Mouse (Mus musculus) layer of hippocampus, adult 2 months (tissue): ENCODE data around the gene Phlpp1. TPM values are rescaled to one million over a fixed set of nuclear protein-coding genes. Genes with fewer than 3 reads are reported as not detected.
A peak's percentile ranks its signal among the peaks of the same experiment; 100 is the strongest.

Experiments
- DNase-seq, 2 experiments: peaks; one replicate each; pipeline ENCODE4 v3.0.0; 2022; ENCODE audit warnings: low spot score in 2 of 2
- H3K27ac ChIP-seq: fragments of 200-600 bp; 2 replicates; pipeline ENCODE4 v1.8.1; 2022
- H3K4me3 ChIP-seq: fragments of 200-600 bp; 2 replicates; pipeline ENCODE4 v1.8.1; 2022; ENCODE audit warnings: mild to moderate bottlenecking
- CTCF ChIP-seq: fragments of 200-600 bp; conservative IDR thresholded peaks from 2 replicates; pipeline ENCODE4 v1.8.1; 2022; ENCODE audit warnings: antibody characterized with exemption, mild to moderate bottlenecking, moderate library complexity
- total RNA-seq, 2 experiments: library from RNA; stranded (reverse); gene quantifications; 2 replicates each; pipeline ENCODE4 v1.2.3; 2021

The Phlpp1 gene
- total RNA-seq, 2 experiments from 2014 or later: 82.6 to 87.3 TPM

GRCm38 (mm10) chr1:106407963-106408440, 236.4 kb downstream of the Phlpp1 start:
- H3K4me3 ChIP-seq: no peak overlapping the region
- DNase-seq: no peak
- no peak overlapping the region for H3K27ac ChIP-seq
- TF ChIP-seq CTCF: no peak

- no peak overlapping the region for H3K4me3 ChIP-seq
- no peak overlapping the region for H3K27ac ChIP-seq
- no peak for TF ChIP-seq CTCF
- DNase-seq: no peak
Observed at GRCm38 (mm10) chr1:106410858-106411257, 239.3 kb downstream of the Phlpp1 start.

GRCm38 (mm10) chr1:106425128-106425936, 253.8 kb downstream of the Phlpp1 start:
- TF ChIP-seq CTCF: peak; percentile 83
- DNase-seq: peak in 1 of 2 experiments; percentile 43
- H3K27ac ChIP-seq: no peak overlapping the region
- no peak overlapping the region for H3K4me3 ChIP-seq

GRCm38 (mm10) chr1:106428170-106428569, 256.6 kb downstream of the Phlpp1 start:
- peak in 1 of 2 experiments; percentile 17 for DNase-seq
- Histone ChIP-seq H3K4me3 (no peak overlapping the region), H3K27ac (no peak overlapping the region)
- no peak for TF ChIP-seq CTCF

GRCm38 (mm10) chr1:106428580-106428979, 257.0 kb downstream of the Phlpp1 start:
- Histone ChIP-seq H3K27ac (no peak overlapping the region), H3K4me3 (no peak overlapping the region)
- no peak for TF ChIP-seq CTCF
- no peak for DNase-seq

GRCm38 (mm10) chr1:106433580-106433979, 262.0 kb downstream of the Phlpp1 start:
- DNase-seq: no peak
- H3K4me3 ChIP-seq: no peak overlapping the region
- no peak for TF ChIP-seq CTCF
- no peak overlapping the region for H3K27ac ChIP-seq

Other genes starting within 250 kb of the Phlpp1 start
- gene Zcchc2, start 181.3 kb upstream of the Phlpp1 start, total RNA-seq: 10 to 100 TPM; 17.7 to 20.0 TPM